Mouse (Mus musculus) thymus, postnatal 25 days (tissue): Measurements from ENCODE around the gene Dspp.

Experiments used
- DNase-seq: peaks from one replicate; pipeline ENCODE4 v3.0.0; 2022

The Dspp gene

GRCm38 (mm10) chr5:104170412-104170811, at the start of gene Dspp:
TSS of gene Dspp (plus strand) at chr5:104170712.
- no peak for DNase-seq

GRCm38 (mm10) chr5:104124016-104124658, 46.4 kb upstream of the Dspp start:
- no peak for DNase-seq

- no peak for DNase-seq
Measured at GRCm38 (mm10) chr5:104126561-104127320, 43.8 kb upstream of the Dspp start.

GRCm38 (mm10) chr5:104127351-104127750, 43.2 kb upstream of the Dspp start:
- no peak for DNase-seq

- no peak for DNase-seq
Measured at GRCm38 (mm10) chr5:104128281-104129031, 42.1 kb upstream of the Dspp start.

GRCm38 (mm10) chr5:104130891-104131290, 39.6 kb upstream of the Dspp start:
- DNase-seq: no peak

- DNase-seq: no peak
Measured at GRCm38 (mm10) chr5:104131544-104131943, 39.0 kb upstream of the Dspp start.

GRCm38 (mm10) chr5:104133752-104134151, 36.8 kb upstream of the Dspp start:
- DNase-seq: no peak

- DNase-seq: no peak
Measured at GRCm38 (mm10) chr5:104137920-104138541, 32.5 kb upstream of the Dspp start.

- no peak for DNase-seq
Measured at GRCm38 (mm10) chr5:104141067-104141466, 29.4 kb upstream of the Dspp start.

GRCm38 (mm10) chr5:104144057-104144456, 26.5 kb upstream of the Dspp start:
- no peak for DNase-seq

- no peak for DNase-seq
Measured at GRCm38 (mm10) chr5:104149349-104149748, 21.2 kb upstream of the Dspp start.

- no peak for DNase-seq
Measured at GRCm38 (mm10) chr5:104150196-104150595, 20.3 kb upstream of the Dspp start.

GRCm38 (mm10) chr5:104157701-104158100, 12.8 kb upstream of the Dspp start:
- no peak for DNase-seq

GRCm38 (mm10) chr5:104158332-104159052, 12.0 kb upstream of the Dspp start:
- no peak for DNase-seq

- DNase-seq: no peak
Measured at GRCm38 (mm10) chr5:104160581-104160980, 9.9 kb upstream of the Dspp start.

- DNase-seq: no peak
Measured at GRCm38 (mm10) chr5:104161390-104161789, 9.1 kb upstream of the Dspp start.

- no peak for DNase-seq
Measured at GRCm38 (mm10) chr5:104163536-104163935, 7.0 kb upstream of the Dspp start.

- no peak for DNase-seq
Measured at GRCm38 (mm10) chr5:104173094-104173493, 2.6 kb downstream of the Dspp start.

GRCm38 (mm10) chr5:104183743-104184142, 13.2 kb downstream of the Dspp start:
- no peak for DNase-seq

GRCm38 (mm10) chr5:104187281-104187680, 16.8 kb downstream of the Dspp start:
- DNase-seq: no peak

GRCm38 (mm10) chr5:104195086-104195485, 24.6 kb downstream of the Dspp start:
- no peak for DNase-seq
